Mouse (Mus musculus): ENCODE data around the gene Drc1. TPM values are rescaled to one million over a fixed set of nuclear protein-coding genes. Genes with fewer than 3 reads are reported as not detected.

Gene Drc1
- polyA plus RNA-seq (2017; shearing (Covaris generic)): 1 to 10 TPM; 2.6 to 3.2 TPM

DNA sequence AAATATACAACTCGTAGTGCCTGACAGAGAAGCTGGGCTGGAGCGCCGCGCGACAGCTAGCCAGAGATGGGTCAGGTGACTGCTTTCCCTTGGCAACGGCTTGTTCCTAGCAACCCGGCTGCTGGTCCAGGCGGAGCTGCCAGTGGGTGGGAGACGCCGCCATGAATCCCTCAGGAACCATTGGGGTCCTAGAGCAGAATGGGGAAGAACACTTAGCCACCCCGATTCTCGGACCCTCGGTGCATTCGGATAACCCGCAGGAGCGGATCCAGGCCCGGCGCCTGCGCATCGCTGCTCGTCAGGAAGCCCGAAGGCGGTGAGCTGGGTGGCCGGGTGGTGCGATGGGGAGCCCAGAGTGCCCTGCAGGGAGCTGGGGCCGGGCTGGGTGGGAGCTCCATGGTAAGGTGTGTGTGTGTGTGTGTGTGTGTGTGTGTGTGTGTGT lies at the start of gene Drc1:
Gene Drc1, plus strand, starts transcription at position 98 of the 442 bp plus-strand sequence.

DNA sequence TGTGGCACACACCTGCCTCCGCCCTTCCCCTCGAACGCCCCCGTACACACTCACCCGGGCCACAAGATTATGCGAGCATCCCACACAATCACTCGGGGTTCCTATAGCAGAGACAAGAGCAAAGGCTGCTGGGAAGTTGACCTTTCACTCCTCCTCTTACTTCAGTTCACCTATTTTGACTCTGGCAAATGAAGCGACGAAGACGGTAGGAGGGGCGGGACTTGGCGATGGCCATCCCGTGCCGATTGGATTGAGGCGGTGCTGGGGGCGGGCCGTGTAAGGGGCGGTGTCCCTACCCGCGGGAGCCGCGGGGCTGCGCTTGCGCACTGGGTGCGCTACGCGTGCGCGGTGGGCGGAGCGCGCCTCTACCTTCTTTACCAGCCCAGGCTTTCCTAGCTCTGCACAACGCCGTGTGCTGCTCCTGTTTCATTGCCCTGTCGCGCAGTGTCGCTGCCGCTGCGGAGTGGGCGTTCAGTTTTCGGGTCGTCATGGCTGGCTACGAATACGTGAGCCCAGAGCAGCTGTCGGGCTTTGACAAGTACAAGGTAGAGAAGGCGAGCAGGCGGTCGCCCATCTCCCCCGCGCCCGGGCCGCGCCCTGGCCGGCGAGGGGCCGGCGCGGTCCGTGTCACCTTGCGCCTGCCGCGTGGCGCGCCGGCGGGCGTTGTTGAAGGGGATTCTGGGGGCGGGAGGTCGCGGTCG lies 48.8 kb upstream of the Drc1 start, which contains the start of gene Selenoi:
Gene Selenoi, plus strand, starts transcription at position 311 of the 701 bp plus-strand sequence.

Other genes starting within 250 kb of the Drc1 start
- 10 to 100 TPM; 37.2 to 38.7 TPM for gene Tyms, start 207.8 kb upstream of the Drc1 start, polyA plus RNA-seq (2017; shearing (Covaris generic))
- 1 to 10 TPM in 1 of 2 experiments, under 1 TPM in 1; 0.08 to 3.1 TPM for gene Garem2, start 176.2 kb upstream of the Drc1 start, polyA plus RNA-seq (2017; shearing (Covaris generic))
- not detected for gene 3110082J24Rik, start 175.3 kb upstream of the Drc1 start, polyA plus RNA-seq (2017; shearing (Covaris generic))
- 10 to 100 TPM; 89.8 to 94.9 TPM for gene Hadha, start 126.2 kb upstream of the Drc1 start, polyA plus RNA-seq (2017; shearing (Covaris generic))
- 100 to 1,000 TPM; 163 to 174 TPM for gene Hadhb, start 126.1 kb upstream of the Drc1 start, polyA plus RNA-seq (2017; shearing (Covaris generic))
- gene Adgrf3, start 75.7 kb upstream of the Drc1 start, polyA plus RNA-seq (2017; shearing (Covaris generic)): under 1 TPM in 1 of 2 experiments, not detected in 1; 0.81 TPM
- gene Selenoi, start 48.8 kb upstream of the Drc1 start, polyA plus RNA-seq (2017; shearing (Covaris generic)): 10 to 100 TPM; 15.7 to 16.6 TPM
- gene Otof, start 180.5 kb downstream of the Drc1 start, polyA plus RNA-seq (2017; shearing (Covaris generic)): under 1 TPM in 1 of 2 experiments, not detected in 1; 0.06 TPM
- gene 1700001C02Rik, start 184.7 kb downstream of the Drc1 start, polyA plus RNA-seq (2017; shearing (Covaris generic)): not detected